9 mouse cellular contexts compared by ENCODE assay signal in genomic region chr12:17176041-17176756, GRCm38 (mm10). TPM values are rescaled to one million over a fixed set of nuclear protein-coding genes. Genes with fewer than 3 reads are reported as not detected.
DNase-seq lines count a peak whose midpoint lies in the region; ATAC-seq lines count a peak whose summit lies in the region.
"Had no signal": no experiment of that assay in that cellular context is flagged by ENCODE, and none has a peak within 500 bp of the region (broad histone marks: within the 10 kb centered on the region; RNA-seq: fewer than 3 reads in every experiment).

No protein-coding gene starts in this region.

- no peaks in the 10 kb centered on the region for H3K36me3 ChIP-seq in heart, embryonic 11.5 days (ENCODE audit: control insufficient read depth, insufficient read depth, low read length)
- H3K36me3 ChIP-seq in limb, embryonic 12.5 days: no peaks in the 10 kb centered on the region
- H3K36me3 ChIP-seq in midbrain, embryonic 15.5 days (replicated peaks): no peaks in the 10 kb centered on the region

- WGBS in heart, embryonic 11.5 days (ENCODE audit: insufficient replicate concordance): 2% methylated on average over 54 of the region's 54 CpGs
- WGBS in limb, embryonic 12.5 days: under 1% methylated on average over 54 of the region's 54 CpGs
- under 1% methylated on average over 54 of the region's 54 CpGs for WGBS in midbrain, embryonic 15.5 days

- peak overlapping the region; percentile 69 for H3K9ac ChIP-seq in heart, embryonic 11.5 days (ENCODE audit: low read depth, low read length)
- peak overlapping the region; percentile 64 for H3K9ac ChIP-seq in limb, embryonic 12.5 days (replicated peaks)
- H3K9ac ChIP-seq in midbrain, embryonic 15.5 days: peak overlapping the region; percentile 60

- peaks cover 16% of the 10 kb centered on the region for H3K27me3 ChIP-seq in heart, embryonic 11.5 days (ENCODE audit: control insufficient read depth, insufficient read depth, low read length)
- peaks cover 51% of the 10 kb centered on the region for H3K27me3 ChIP-seq in limb, embryonic 12.5 days
- peaks cover 14% of the 10 kb centered on the region; the same call in 1 of the 2 replicates for H3K27me3 ChIP-seq in midbrain, embryonic 15.5 days (replicated peaks)

- no peak overlapping the region for H3K27ac ChIP-seq in heart, embryonic 11.5 days (ENCODE audit: low read depth, low read length)
- H3K27ac ChIP-seq in limb, embryonic 12.5 days: no peak overlapping the region
- peak overlapping the region; percentile 70 for H3K27ac ChIP-seq in midbrain, embryonic 15.5 days

- peak overlapping the region; percentile 98 for H3K4me2 ChIP-seq in heart, embryonic 11.5 days
- H3K4me2 ChIP-seq in limb, embryonic 12.5 days: peak overlapping the region; percentile 98
- peak overlapping the region; percentile 76 for H3K4me2 ChIP-seq in midbrain, embryonic 15.5 days

- H3K4me3 ChIP-seq in heart, embryonic 11.5 days (ENCODE audit: low read depth, low read length): peak overlapping the region; percentile 58
- peak overlapping the region; percentile 53 for H3K4me3 ChIP-seq in limb, embryonic 12.5 days (replicated peaks)
- peak overlapping the region; percentile 49 for H3K4me3 ChIP-seq in midbrain, embryonic 15.5 days
- H3K4me3 ChIP-seq: megakaryocyte, embryonic 14.5 days had no signal

- DNase-seq in heart, adult 9 months (ENCODE audit: low spot score in 2 of 2): no peak
- peak; percentile 88 for DNase-seq in brain, adult 2 months (ENCODE audit: low read depth, low spot score)
- peak; percentile 57 to 60 for DNase-seq in frontal cortex, postnatal 25 days (ENCODE audit: low spot score in 2 of 2)
- DNase-seq in kidney, adult 9 months: peak; percentile 28
- peak; percentile 49 for DNase-seq in thymus, postnatal 14 days

- ATAC-seq in heart, embryonic 11.5 days (replicated peaks; ENCODE audit: insufficient number of reproducible peaks, low FRiP score, low TSS enrichment): peak; percentile 59; the same call in 1 of the 2 replicates
- ATAC-seq in limb, embryonic 12.5 days (ENCODE audit: insufficient number of reproducible peaks, insufficient read depth, low FRiP score, low TSS enrichment, low read depth): peak; percentile 53
- ATAC-seq in midbrain, embryonic 15.5 days (replicated peaks): peak; percentile 91

- no peaks in the 10 kb centered on the region for H3K9me3 ChIP-seq in heart, embryonic 11.5 days (replicated peaks; ENCODE audit: control insufficient read depth, low read length)
- H3K9me3 ChIP-seq in limb, embryonic 12.5 days: no peaks in the 10 kb centered on the region
- no peaks in the 10 kb centered on the region for H3K9me3 ChIP-seq in midbrain, embryonic 15.5 days

- no peaks in the 10 kb centered on the region for H3K4me1 ChIP-seq in heart, embryonic 11.5 days (ENCODE audit: control insufficient read depth, insufficient read depth, low read length)
- peaks cover 11% of the 10 kb centered on the region for H3K4me1 ChIP-seq in limb, embryonic 12.5 days (replicated peaks)
- H3K4me1 ChIP-seq in midbrain, embryonic 15.5 days: peaks cover 16% of the 10 kb centered on the region

RNA-seq across cellular contexts. Expression of gene Kcnf1, which starts 0.5 kb away (rescaled TPM):
- polyA plus RNA-seq in heart, embryonic 11.5 days (2014; fragmentation: Nextera tagmentation; extraction: Ambion mirVana): 0.26 and 1.2 TPM in 2 replicates
- polyA plus RNA-seq in limb, embryonic 12.5 days (2016; fragmentation: Nextera tagmentation; extraction: Ambion mirVana): 0.50 and 0.55 TPM in 2 replicates
- polyA plus RNA-seq in midbrain, embryonic 15.5 days (2015; fragmentation: Nextera tagmentation; extraction: Ambion mirVana): 5.0 and 5.5 TPM in 2 replicates

Comparison
In these comparisons a context has a peak if more than half of its experiments do, and no peak if none do; other contexts are left out.
1. DNase-seq: peak in brain, adult 2 months (single experiment), frontal cortex, postnatal 25 days (2 of 2), kidney, adult 9 months (single experiment) and thymus, postnatal 14 days (single experiment); none in heart, adult 9 months (0 of 2).
2. Peak in every context shown above with its lines, with median percentiles within 50 percentile points of each other: ATAC-seq, H3K4me2 ChIP-seq, H3K4me3 ChIP-seq and H3K9ac ChIP-seq.